Mouse (Mus musculus): Measurements from ENCODE around the gene Myl6b.

Gene Myl6b

GRCm38 (mm10) chr10:128525671-128526308, 27.3 kb upstream of the Myl6b start, which contains the start of gene Esyt1:
Gene Esyt1, minus strand, starts transcription at chr10:128525871.
- ChIA-PET POLR2A (interaction anchor here (0.6 to 7.0 kb wide), 146 partner anchors 8 to 1214 kb away, joined by 3 to 110 read pairs (median 5); partner anchors contain the start of genes Zc3h10 (in 4 of the 4), Cnpy2 (in 3 of the 4), Myl6 (in 3 of the 4) and Myl6b (in 3 of the 4)), CTCF (interaction anchor here (0.6 to 3.1 kb wide), 44 partner anchors 8 to 1013 kb away, joined by 3 to 27 read pairs (median 4); partner anchors contain the start of genes Myl6b (in 3 of the 4), Nabp2 (in 3 of the 4), Rnf41 (in 3 of the 4) and Zc3h10 (in 3 of the 4))

DNA sequence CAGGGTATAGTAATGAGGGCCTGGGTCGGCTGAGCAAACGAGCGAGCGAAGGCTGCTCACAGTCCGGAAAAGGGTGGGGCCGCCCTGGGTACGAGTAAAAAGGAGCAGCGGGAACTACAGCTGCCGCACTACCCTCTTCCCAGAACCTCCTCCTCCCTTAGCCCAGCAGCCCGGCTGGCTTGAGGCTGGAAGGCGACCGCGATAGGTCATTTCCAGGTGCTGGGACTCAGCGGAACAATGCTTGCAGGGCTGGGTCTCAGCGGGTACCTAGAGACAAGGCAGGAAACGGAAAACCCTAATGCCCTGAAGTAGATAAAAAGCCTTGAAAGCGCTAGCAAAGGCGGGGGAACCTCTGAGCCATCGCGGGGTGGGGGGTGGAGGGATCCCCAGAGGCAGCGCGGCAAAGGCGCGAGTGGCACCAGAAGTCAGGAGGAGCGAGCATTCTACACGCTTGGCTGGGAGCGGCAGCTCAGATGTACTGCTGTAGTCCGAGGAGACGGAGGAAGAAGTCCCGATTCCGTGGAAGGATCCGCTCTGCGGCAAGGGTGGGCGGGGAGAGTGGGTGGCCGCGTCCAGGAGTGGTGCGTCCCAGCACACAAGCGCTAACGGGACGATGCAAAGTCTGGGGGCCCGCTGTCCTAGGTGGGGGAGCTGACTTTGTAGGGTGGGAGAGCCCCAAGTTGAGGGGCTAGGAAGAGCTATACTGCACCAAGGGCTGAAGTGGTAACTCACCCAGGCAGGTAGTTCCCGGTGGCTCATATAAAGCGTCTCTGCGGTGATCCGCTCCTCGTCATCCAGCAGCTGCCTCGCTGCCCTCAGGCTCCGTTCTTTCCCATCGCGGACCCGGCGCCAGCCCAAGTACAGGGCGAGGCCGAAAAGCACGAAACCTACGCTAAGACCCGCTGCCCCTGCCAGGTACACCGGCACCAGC, 26.5 kb upstream of the Myl6b start:
- CTCF ChIA-PET = interaction anchor here (0.5 to 3.1 kb wide), 35 partner anchors 8 to 1012 kb away, joined by 3 to 27 read pairs (median 5); partner anchors contain the start of genes Myl6b (in 3 of the 4), Nabp2 (in 3 of the 4), Rnf41 (in 3 of the 4) and Zc3h10 (in 3 of the 4)
- POLR2A ChIA-PET = interaction anchor here (0.5 to 7.0 kb wide), 131 partner anchors 8 to 1163 kb away, joined by 3 to 110 read pairs (median 5); partner anchors contain the start of genes Zc3h10 (in 4 of the 4), Cnpy2 (in 3 of the 4), Myl6 (in 3 of the 4) and Myl6b (in 3 of the 4)

GRCm38 (mm10) chr10:128524111-128524731, 25.7 kb upstream of the Myl6b start:
- ChIA-PET CTCF (interaction anchor here (0.5 to 3.1 kb wide), 18 partner anchors 11 to 880 kb away, joined by 3 to 27 read pairs (median 4); partner anchors contain the start of genes Myl6 (in 1 of the 4), Myl6b (in 1 of the 4) and Zc3h10 (in 1 of the 4)), POLR2A (interaction anchor here (0.5 to 7.0 kb wide), 62 partner anchors 8 to 1162 kb away, joined by 3 to 110 read pairs (median 10); partner anchors contain the start of genes Myl6 (in 3 of the 4), Zc3h10 (in 3 of the 4), Myl6b (in 2 of the 4) and Nabp2 (in 2 of the 4))

- ChIA-PET POLR2A (interaction anchor here in 2 of 4 experiments (0.7 to 1.9 kb wide), 7 partner anchors 10 to 62 kb away, joined by 3 to 8 read pairs (median 3); partner anchors contain the start of genes Myl6b (in 2 of the 2), Myl6 (in 1 of the 2) and Pa2g4 (in 1 of the 2)), CTCF (interaction anchor here in 1 of 4 experiments (0.5 kb wide), 1 partner anchor 380 kb away, joined by 9 read pairs; no protein-coding TSS in a partner anchor)
These were observed 23.9 kb upstream of the Myl6b start for GRCm38 (mm10) chr10:128522351-128522750.

- POLR2A ChIA-PET = interaction anchor here in 2 of 4 experiments (0.7 to 2.3 kb wide), 7 partner anchors 9 to 109 kb away, joined by 3 to 10 read pairs (median 3); partner anchors contain the start of genes Myl6b (in 1 of the 2), Nabp2 (in 1 of the 2), Pa2g4 (in 1 of the 2) and Rnf41 (in 1 of the 2)
- CTCF ChIA-PET = interaction anchor here in 1 of 4 experiments (0.6 kb wide), 1 partner anchor 146 kb away, joined by 3 read pairs; no protein-coding TSS in a partner anchor
These were observed 22.1 kb upstream of the Myl6b start for GRCm38 (mm10) chr10:128520591-128520990.

DNA sequence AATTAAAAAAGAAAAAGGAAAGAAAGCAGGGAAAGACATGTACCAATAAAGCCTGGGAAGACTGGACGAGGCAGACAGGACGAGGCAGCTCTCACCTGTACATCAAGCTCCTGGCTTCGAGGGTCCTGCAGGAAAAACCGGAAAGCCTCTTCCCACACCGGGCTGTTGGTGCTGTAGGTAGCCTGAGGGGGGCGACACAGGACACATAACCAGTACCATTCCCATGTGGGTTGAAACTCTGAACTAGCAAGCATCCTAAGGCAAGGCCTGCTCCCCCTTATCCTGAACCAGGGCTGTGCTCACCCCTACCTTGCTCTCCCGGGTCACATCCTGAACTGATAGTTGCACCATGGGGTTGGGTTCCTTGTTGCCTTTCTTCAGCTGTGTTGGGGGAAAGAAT, 20.3 kb upstream of the Myl6b start:
- ChIA-PET CTCF (interaction anchor here (0.5 to 1.6 kb wide), 32 partner anchors 9 to 487 kb away, joined by 3 to 13 read pairs (median 3); partner anchors contain the start of genes Myl6 (in 1 of the 4), Nabp2 (in 1 of the 4), Rnf41 (in 1 of the 4) and Suox (in 1 of the 4)), POLR2A (interaction anchor here in 3 of 4 experiments (0.5 to 3.5 kb wide), 22 partner anchors 9 to 340 kb away, joined by 3 to 13 read pairs (median 4); partner anchors contain the start of genes Myl6b (in 2 of the 3), Zc3h10 (in 2 of the 3), Myl6 (in 1 of the 3) and Nabp2 (in 1 of the 3))

GRCm38 (mm10) chr10:128516677-128517076, 18.2 kb upstream of the Myl6b start:
- CTCF ChIA-PET = interaction anchor here in 1 of 4 experiments (0.5 to 1.2 kb wide), 3 partner anchors 9 to 329 kb away, joined by 3 to 7 read pairs (median 3); partner anchors contain the start of gene Esyt1
- POLR2A ChIA-PET = interaction anchor here in 3 of 4 experiments (0.7 to 10.2 kb wide), 18 partner anchors 7 to 386 kb away, joined by 3 to 80 read pairs (median 4); partner anchors contain the start of genes Esyt1 (in 3 of the 3), Myl6 (in 2 of the 3), Zc3h10 (in 2 of the 3) and Myl6b (in 1 of the 3)

GRCm38 (mm10) chr10:128516029-128516428, 17.5 kb upstream of the Myl6b start:
- POLR2A ChIA-PET = interaction anchor here in 3 of 4 experiments (0.7 to 10.2 kb wide), 11 partner anchors 9 to 71 kb away, joined by 3 to 80 read pairs (median 7); partner anchors contain the start of genes Esyt1 (in 2 of the 3), Myl6b (in 2 of the 3), Zc3h10 (in 2 of the 3) and Myl6 (in 1 of the 3)

DNA sequence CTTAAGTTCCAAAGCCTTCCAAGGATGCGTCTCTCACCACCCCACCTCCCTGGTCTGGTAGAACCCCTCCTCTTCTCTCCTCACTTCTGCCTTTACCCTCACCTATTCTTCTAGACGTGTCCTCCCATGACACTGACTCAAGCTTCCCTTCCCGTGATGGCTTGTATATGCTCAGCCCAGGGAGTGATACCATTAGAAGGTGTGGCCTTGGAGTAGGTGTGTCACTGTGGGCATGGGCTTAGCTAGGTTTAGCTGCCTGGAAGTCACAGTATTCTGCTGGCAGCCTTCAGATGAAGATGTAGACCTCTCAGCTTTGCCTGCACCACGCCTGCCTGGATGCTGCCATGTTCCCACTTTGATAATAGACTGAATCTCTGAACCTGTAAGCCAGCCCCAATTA, 16.6 kb upstream of the Myl6b start:
- POLR2A ChIA-PET = interaction anchor here in 3 of 4 experiments (0.6 to 10.2 kb wide), 9 partner anchors 10 to 42 kb away, joined by 3 to 80 read pairs (median 8); partner anchors contain the start of genes Esyt1 (in 2 of the 3), Myl6b (in 2 of the 3) and Zc3h10 (in 2 of the 3)
- CTCF ChIA-PET = interaction anchor here in 1 of 4 experiments (1.2 kb wide), 1 partner anchor 11 kb away, joined by 3 read pairs; the partner anchor contains the start of gene Esyt1

More at GRCm38 (mm10) chr10:128516029-128516428, 17.5 kb upstream of the Myl6b start:
- CTCF ChIA-PET = interaction anchor here in 1 of 4 experiments (1.2 kb wide), 1 partner anchor 10 kb away, joined by 3 read pairs; the partner anchor contains the start of gene Esyt1

- ChIA-PET POLR2A (interaction anchor here in 3 of 4 experiments (0.7 to 10.2 kb wide), 24 partner anchors 8 to 411 kb away, joined by 3 to 80 read pairs (median 5); partner anchors contain the start of genes Esyt1 (in 2 of the 3), Zc3h10 (in 2 of the 3), Myl6 (in 1 of the 3) and Nabp2 (in 1 of the 3)), CTCF (interaction anchor here in 1 of 4 experiments (0.5 kb wide), 1 partner anchor 77 kb away, joined by 4 read pairs; no protein-coding TSS in a partner anchor)
These were observed 13.3 kb upstream of the Myl6b start for GRCm38 (mm10) chr10:128511761-128512160.

GRCm38 (mm10) chr10:128511189-128511588, 12.7 kb upstream of the Myl6b start:
- POLR2A ChIA-PET = interaction anchor here in 3 of 4 experiments (1.0 to 10.2 kb wide), 16 partner anchors 10 to 317 kb away, joined by 3 to 80 read pairs (median 6); partner anchors contain the start of genes Esyt1 (in 2 of the 3), Myl6b (in 2 of the 3), Zc3h10 (in 2 of the 3) and Myl6 (in 1 of the 3)
- CTCF ChIA-PET = interaction anchor here in 2 of 4 experiments (0.5 to 0.6 kb wide), 4 partner anchors 36 to 264 kb away, joined by 3 to 5 read pairs (median 4); no protein-coding TSS in a partner anchor

DNA sequence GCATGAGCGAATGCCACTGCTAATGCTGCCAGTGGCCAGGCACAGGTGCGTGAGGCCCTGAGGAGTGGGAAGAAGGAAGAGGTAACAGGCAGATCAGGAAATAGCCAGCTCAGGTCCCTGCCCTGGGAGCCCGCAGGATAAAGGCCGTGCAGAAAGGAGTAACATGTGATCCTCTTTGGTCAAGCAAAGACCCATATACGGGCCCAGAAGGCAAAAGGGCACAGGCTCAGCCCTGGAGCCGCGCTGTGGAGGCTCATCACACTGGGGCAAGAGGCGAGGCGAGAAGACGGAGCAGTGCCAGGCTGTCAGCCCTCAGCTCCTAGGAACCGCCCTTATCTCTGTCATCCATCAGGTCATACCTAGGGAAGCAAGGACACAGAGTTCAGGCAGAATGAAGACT, 11.8 kb upstream of the Myl6b start:
- POLR2A ChIA-PET = interaction anchor here (0.7 to 10.2 kb wide), 23 partner anchors 9 to 316 kb away, joined by 3 to 80 read pairs (median 5); partner anchors contain the start of genes Esyt1 (in 4 of the 4), Myl6 (in 3 of the 4), Zc3h10 (in 3 of the 4) and Myl6b (in 2 of the 4)

GRCm38 (mm10) chr10:128509831-128510230, 11.3 kb upstream of the Myl6b start:
- POLR2A ChIA-PET = interaction anchor here (0.7 to 10.2 kb wide), 25 partner anchors 7 to 403 kb away, joined by 3 to 80 read pairs (median 5); partner anchors contain the start of genes Esyt1 (in 4 of the 4), Myl6 (in 3 of the 4), Zc3h10 (in 3 of the 4) and Myl6b (in 2 of the 4)
- CTCF ChIA-PET = interaction anchor here in 2 of 4 experiments (0.6 to 2.5 kb wide), 5 partner anchors 9 to 195 kb away, joined by 3 to 13 read pairs (median 4); partner anchors contain the start of gene Esyt1 (in 1 of the 2)

More for the DNA sequence above, 11.8 kb upstream of the Myl6b start:
- CTCF ChIA-PET = interaction anchor here in 1 of 4 experiments (0.8 to 2.5 kb wide), 2 partner anchors 9 to 11 kb away, joined by 3 to 13 read pairs; no protein-coding TSS in a partner anchor

GRCm38 (mm10) chr10:128509203-128509602, 10.7 kb upstream of the Myl6b start:
- ChIA-PET CTCF (interaction anchor here in 3 of 4 experiments (0.6 to 2.5 kb wide), 6 partner anchors 10 to 160 kb away, joined by 3 to 13 read pairs (median 4); partner anchors contain the start of gene Esyt1 (in 1 of the 3)), POLR2A (interaction anchor here (0.6 to 10.2 kb wide), 26 partner anchors 8 to 902 kb away, joined by 3 to 80 read pairs (median 6); partner anchors contain the start of genes Myl6 (in 3 of the 4), Zc3h10 (in 3 of the 4), Esyt1 (in 2 of the 4) and Myl6b (in 2 of the 4))

- ChIA-PET CTCF (interaction anchor here in 2 of 4 experiments (0.9 to 2.5 kb wide), 2 partner anchors 10 to 11 kb away, joined by 3 to 13 read pairs; no protein-coding TSS in a partner anchor), POLR2A (interaction anchor here in 3 of 4 experiments (0.5 to 10.2 kb wide), 9 partner anchors 9 to 122 kb away, joined by 3 to 80 read pairs (median 14); partner anchors contain the start of genes Esyt1 (in 2 of the 3), Myl6b (in 2 of the 3) and Zc3h10 (in 2 of the 3))
These were observed 9.8 kb upstream of the Myl6b start for GRCm38 (mm10) chr10:128508260-128508659.
